Mouse (Mus musculus) ES-Bruce4 (cell line): ENCODE measurements around the gene Fam227a.

Source experiments
- CTCF ChIP-seq: IDR thresholded peaks from one replicate; pipeline ENCODE4 v1.8.1; 2011; ENCODE audit warnings: low read depth, low read length
- EP300 ChIP-seq: IDR thresholded peaks from 2 replicates; pipeline ENCODE4 v1.6.1; 2011; ENCODE audit warnings: low read depth, low read length; ENCODE audit not compliant: insufficient read depth

DNA sequence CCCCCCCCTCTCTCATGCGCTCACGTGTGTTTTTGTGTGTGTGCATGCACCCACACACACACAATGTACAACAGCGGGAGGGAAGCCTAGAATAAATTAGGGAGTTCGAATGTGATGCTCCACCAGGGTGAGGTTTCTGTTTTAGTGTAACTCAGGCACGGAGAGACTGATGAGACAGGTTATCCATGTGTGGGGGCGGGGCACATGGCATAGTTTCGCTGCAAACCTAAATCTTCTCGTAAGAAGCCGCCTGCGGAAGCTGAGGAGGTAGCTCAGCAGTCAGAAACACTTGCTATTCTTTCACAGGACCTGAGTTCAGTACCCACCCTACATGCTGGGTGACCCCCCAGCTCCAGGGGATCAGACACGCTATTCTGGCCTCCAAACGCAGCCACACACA lies 10.6 kb downstream of the Fam227a start:
- TF ChIP-seq EP300 (no peak), CTCF (no peak)
